Mouse (Mus musculus): ENCODE measurements around the gene Snrpd3. TPM values are rescaled to one million over a fixed set of nuclear protein-coding genes. Genes with fewer than 3 reads are reported as not detected.

Gene Snrpd3
- total and polyA plus RNA-seq, 2 experiments from 2014 or later = 10.8 to 65.4 TPM

- peak overlapping the region; percentile 60 for H3K4me3 ChIP-seq (ENCODE audit: low read depth, low read length)
- H3K9ac ChIP-seq (replicated peaks; ENCODE audit: low read depth, low read length) = 0 out of 2 replicates have a peak overlapping the region, but pooled peaks have one; percentile 56
- H3K27ac ChIP-seq (ENCODE audit: low read depth) = no peak overlapping the region
- H3K9me3 ChIP-seq (replicated peaks; ENCODE audit: control insufficient read depth, low read length) = no peaks in the 10 kb centered on the region
- peaks cover 26% of the 10 kb centered on the region for H3K4me1 ChIP-seq (ENCODE audit: control insufficient read depth, insufficient read depth)
- DNase-seq (ENCODE audit: low spot score) (no peak), ATAC-seq (ENCODE audit: insufficient read depth, low read depth) (no peak)
- 9% methylated on average over 14 of the region's 14 CpGs for WGBS
- TF ChIP-seq CTCF (IDR thresholded peaks at IDR 0.05; ENCODE audit: low read depth) (no peak), EP300 (IDR thresholded peaks at IDR 0.05; ENCODE audit: low read depth) (no peak)
- H3K36me3 ChIP-seq (replicated peaks; ENCODE audit: control insufficient read depth, insufficient read depth, low read length) = no peaks in the 10 kb centered on the region
- peaks cover 23% of the 10 kb centered on the region for H3K27me3 ChIP-seq (ENCODE audit: control insufficient read depth, insufficient read depth, low read length)
- H3K4me2 ChIP-seq (ENCODE audit: low read depth, low read length) = peak overlapping the region; percentile 99
Observed at GRCm38 (mm10) chr10:75559041-75559675, 41.8 kb downstream of the Snrpd3 start.

- H3K4me2 ChIP-seq (ENCODE audit: low read depth, low read length) = peak within 1 kb of the TSS; percentile 99
- no peaks in the 10 kb centered on the region for H3K9me3 ChIP-seq (replicated peaks; ENCODE audit: control insufficient read depth, low read length)
- DNase-seq (ENCODE audit: low spot score) (peak; percentile 29), ATAC-seq (ENCODE audit: insufficient read depth, low read depth) (peak; percentile 73)
- H3K27ac ChIP-seq (ENCODE audit: low read depth) = no peak within 1 kb of the TSS; the same call in 1 of the 2 replicates
- no peaks in the 10 kb centered on the region for H3K36me3 ChIP-seq (replicated peaks; ENCODE audit: control insufficient read depth, insufficient read depth, low read length)
- peaks cover 23% of the 10 kb centered on the region for H3K27me3 ChIP-seq (ENCODE audit: control insufficient read depth, insufficient read depth, low read length)
- no peak for TF ChIP-seq EP300 (IDR thresholded peaks at IDR 0.05; ENCODE audit: low read depth)
- no peak for TF ChIP-seq CTCF (IDR thresholded peaks at IDR 0.05; ENCODE audit: low read depth)
- peak within 1 kb of the TSS; percentile 56 for H3K9ac ChIP-seq (replicated peaks; ENCODE audit: low read depth, low read length)
- H3K4me1 ChIP-seq (ENCODE audit: control insufficient read depth, insufficient read depth) = peaks cover 26% of the 10 kb centered on the region
- peak within 1 kb of the TSS; percentile 60 for H3K4me3 ChIP-seq (ENCODE audit: low read depth, low read length)
- under 1% methylated on average over 60 of the region's 75 CpGs for WGBS
Observed at GRCm38 (mm10) chr10:75559676-75560548, 42.6 kb downstream of the Snrpd3 start, which contains the start of gene Lrrc75b. TSS of gene Lrrc75b (minus strand) at chr10:75560330.

- H3K9ac ChIP-seq (replicated peaks; ENCODE audit: low read depth, low read length) = peak overlapping the region; percentile 56
- TF ChIP-seq CTCF (IDR thresholded peaks at IDR 0.05; ENCODE audit: low read depth) (no peak), EP300 (IDR thresholded peaks at IDR 0.05; ENCODE audit: low read depth) (no peak)
- no peak overlapping the region for H3K27ac ChIP-seq (ENCODE audit: low read depth)
- peaks cover 26% of the 10 kb centered on the region for H3K4me1 ChIP-seq (ENCODE audit: control insufficient read depth, insufficient read depth)
- H3K4me3 ChIP-seq (ENCODE audit: low read depth, low read length) = peak overlapping the region; percentile 60
- no peaks in the 10 kb centered on the region for H3K36me3 ChIP-seq (replicated peaks; ENCODE audit: control insufficient read depth, insufficient read depth, low read length)
- H3K4me2 ChIP-seq (ENCODE audit: low read depth, low read length) = peak overlapping the region; percentile 99
- peaks cover 23% of the 10 kb centered on the region for H3K27me3 ChIP-seq (ENCODE audit: control insufficient read depth, insufficient read depth, low read length)
- WGBS = 30% methylated on average over 6 of the region's 6 CpGs
- DNase-seq (ENCODE audit: low spot score) (no peak), ATAC-seq (ENCODE audit: insufficient read depth, low read depth) (0 out of 2 replicates have a peak, but pooled peaks have one; percentile 1)
- H3K9me3 ChIP-seq (replicated peaks; ENCODE audit: control insufficient read depth, low read length) = no peaks in the 10 kb centered on the region
Observed at GRCm38 (mm10) chr10:75560549-75560899, 43.2 kb downstream of the Snrpd3 start.

- Histone ChIP-seq H3K4me2 (ENCODE audit: low read depth, low read length) (peak within 1 kb of the TSS; percentile 99), H3K4me3 (ENCODE audit: low read depth, low read length) (peak within 1 kb of the TSS; percentile 60), H3K36me3 (replicated peaks; ENCODE audit: control insufficient read depth, insufficient read depth, low read length) (no peaks in the 10 kb centered on the region), H3K27me3 (ENCODE audit: control insufficient read depth, insufficient read depth, low read length) (peaks cover 23% of the 10 kb centered on the region), H3K9ac (replicated peaks; ENCODE audit: low read depth, low read length) (peak within 1 kb of the TSS; percentile 56; the same call in 1 of the 2 replicates), H3K27ac (ENCODE audit: low read depth) (no peak within 1 kb of the TSS), H3K9me3 (replicated peaks; ENCODE audit: control insufficient read depth, low read length) (no peaks in the 10 kb centered on the region), H3K4me1 (ENCODE audit: control insufficient read depth, insufficient read depth) (peaks cover 21% of the 10 kb centered on the region)
- DNase-seq (ENCODE audit: low spot score) (no peak), ATAC-seq (ENCODE audit: insufficient read depth, low read depth) (no peak)
- WGBS = 64% methylated on average over 10 of the region's 10 CpGs
- no peak for TF ChIP-seq EP300 (IDR thresholded peaks at IDR 0.05; ENCODE audit: low read depth)
- TF ChIP-seq CTCF (IDR thresholded peaks at IDR 0.05; ENCODE audit: low read depth) = no peak
Observed at GRCm38 (mm10) chr10:75561071-75561654, 43.8 kb downstream of the Snrpd3 start, which contains the start of gene Ggt1. TSS of gene Ggt1 (plus strand) at chr10:75561604.

GRCm38 (mm10) chr10:75562596-75562995, 45.2 kb downstream of the Snrpd3 start:
- Histone ChIP-seq H3K4me1 (ENCODE audit: control insufficient read depth, insufficient read depth) (0 out of 2 replicates have a peak, but pooled peaks cover 12% of the 10 kb centered on the region), H3K27me3 (ENCODE audit: control insufficient read depth, insufficient read depth, low read length) (peaks cover 23% of the 10 kb centered on the region), H3K9ac (replicated peaks; ENCODE audit: low read depth, low read length) (no peak overlapping the region), H3K4me3 (ENCODE audit: low read depth, low read length) (no peak overlapping the region), H3K9me3 (replicated peaks; ENCODE audit: control insufficient read depth, low read length) (no peaks in the 10 kb centered on the region), H3K36me3 (replicated peaks; ENCODE audit: control insufficient read depth, insufficient read depth, low read length) (no peaks in the 10 kb centered on the region), H3K27ac (ENCODE audit: low read depth) (no peak overlapping the region), H3K4me2 (ENCODE audit: low read depth, low read length) (no peak overlapping the region)
- DNase-seq (ENCODE audit: low spot score) (no peak), ATAC-seq (ENCODE audit: insufficient read depth, low read depth) (no peak)
- 78% methylated on average over 8 of the region's 8 CpGs for WGBS
- TF ChIP-seq CTCF (IDR thresholded peaks at IDR 0.05; ENCODE audit: low read depth) = no peak
- TF ChIP-seq EP300 (IDR thresholded peaks at IDR 0.05; ENCODE audit: low read depth) = no peak
